Mouse (Mus musculus): ENCODE results near the gene Irf3. TPM values are rescaled to one million over a fixed set of nuclear protein-coding genes. Genes with fewer than 3 reads are reported as not detected.

Gene Irf3
- polyA plus RNA-seq, 1 experiment from 2014 or later, result 73.6 TPM

- ATAC-seq (replicated peaks; ENCODE audit: low FRiP score, low read depth) (peak; percentile 11; the same call in 1 of the 2 replicates), DNase-seq (ENCODE audit: low spot score) (no peak)
- Histone ChIP-seq H3K27me3 (ENCODE audit: insufficient read depth, low read length) (no peaks in the 10 kb centered on the region), H3K4me1 (replicated peaks; ENCODE audit: insufficient read depth, low read length) (peaks cover 19% of the 10 kb centered on the region; the same call in 1 of the 2 replicates), H3K4me3 (replicated peaks; ENCODE audit: low read depth, low read length) (peak overlapping the region; percentile 67), H3K27ac (peak overlapping the region; percentile 95), H3K4me2 (ENCODE audit: low read length) (peak overlapping the region; percentile 75), H3K9ac (ENCODE audit: low read depth, low read length) (peak overlapping the region; percentile 69), H3K36me3 (ENCODE audit: insufficient read depth, low read length) (peaks cover 10% of the 10 kb centered on the region; the same call in 1 of the 2 replicates), H3K9me3 (replicated peaks; ENCODE audit: low read length) (no peaks in the 10 kb centered on the region)
- TF ChIP-seq CTCF (IDR thresholded peaks at IDR 0.05; ENCODE audit: low read depth), result no peak
- under 1% methylated on average over 29 of the region's 29 CpGs for WGBS
Observed at GRCm38 (mm10) chr7:44986879-44987718, 10.3 kb upstream of the Irf3 start.

GRCm38 (mm10) chr7:44996672-44997071, 776 bp upstream of the Irf3 start:
- H3K4me3 ChIP-seq (replicated peaks; ENCODE audit: low read depth, low read length), result peak overlapping the region; percentile 68
- H3K36me3 ChIP-seq (ENCODE audit: insufficient read depth, low read length), result peaks cover 29% of the 10 kb centered on the region
- TF ChIP-seq CTCF (IDR thresholded peaks at IDR 0.05; ENCODE audit: low read depth), result no peak
- no peaks in the 10 kb centered on the region for H3K9me3 ChIP-seq (replicated peaks; ENCODE audit: low read length)
- H3K4me2 ChIP-seq (ENCODE audit: low read length), result peak overlapping the region; percentile 80
- H3K27me3 ChIP-seq (ENCODE audit: insufficient read depth, low read length), result no peaks in the 10 kb centered on the region
- H3K4me1 ChIP-seq (replicated peaks; ENCODE audit: insufficient read depth, low read length), result peaks cover 15% of the 10 kb centered on the region
- peak overlapping the region; percentile 77 for H3K9ac ChIP-seq (ENCODE audit: low read depth, low read length)
- 7% methylated on average over 10 of the region's 10 CpGs for WGBS
- no peak for ATAC-seq (replicated peaks; ENCODE audit: low FRiP score, low read depth)
- DNase-seq (ENCODE audit: low spot score), result no peak
- 0 out of 2 replicates have a peak overlapping the region, but pooled peaks have one; percentile 37 for H3K27ac ChIP-seq

GRCm38 (mm10) chr7:44997940-44998428, 536 bp downstream of the Irf3 start:
- Histone ChIP-seq H3K9me3 (replicated peaks; ENCODE audit: low read length) (no peaks in the 10 kb centered on the region), H3K27ac (peak overlapping the region; percentile 90), H3K4me2 (ENCODE audit: low read length) (peak overlapping the region; percentile 87), H3K9ac (ENCODE audit: low read depth, low read length) (peak overlapping the region; percentile 77), H3K4me1 (replicated peaks; ENCODE audit: insufficient read depth, low read length) (peaks cover 15% of the 10 kb centered on the region), H3K4me3 (replicated peaks; ENCODE audit: low read depth, low read length) (peak overlapping the region; percentile 68), H3K27me3 (ENCODE audit: insufficient read depth, low read length) (no peaks in the 10 kb centered on the region), H3K36me3 (ENCODE audit: insufficient read depth, low read length) (peaks cover 32% of the 10 kb centered on the region)
- DNase-seq (ENCODE audit: low spot score) (no peak), ATAC-seq (replicated peaks; ENCODE audit: low FRiP score, low read depth) (no peak; the same call in 1 of the 2 replicates)
- TF ChIP-seq CTCF (IDR thresholded peaks at IDR 0.05; ENCODE audit: low read depth), result no peak
- 2% methylated on average over 15 of the region's 15 CpGs for WGBS

- H3K9ac ChIP-seq (ENCODE audit: low read depth, low read length), result peak within 1 kb of the TSS; percentile 77
- WGBS, result under 1% methylated on average over 18 of the region's 18 CpGs
- peak within 1 kb of the TSS; percentile 87 for H3K4me2 ChIP-seq (ENCODE audit: low read length)
- no peaks in the 10 kb centered on the region for H3K9me3 ChIP-seq (replicated peaks; ENCODE audit: low read length)
- peaks cover 15% of the 10 kb centered on the region for H3K4me1 ChIP-seq (replicated peaks; ENCODE audit: insufficient read depth, low read length)
- DNase-seq (ENCODE audit: low spot score) (peak; percentile 53), ATAC-seq (replicated peaks; ENCODE audit: low FRiP score, low read depth) (0 out of 2 replicates have a peak, but pooled peaks have one; percentile 15)
- no peaks in the 10 kb centered on the region for H3K27me3 ChIP-seq (ENCODE audit: insufficient read depth, low read length)
- peak within 1 kb of the TSS; percentile 68 for H3K4me3 ChIP-seq (replicated peaks; ENCODE audit: low read depth, low read length)
- no peak for TF ChIP-seq CTCF (IDR thresholded peaks at IDR 0.05; ENCODE audit: low read depth)
- peaks cover 37% of the 10 kb centered on the region for H3K36me3 ChIP-seq (ENCODE audit: insufficient read depth, low read length)
- peak within 1 kb of the TSS; percentile 90 for H3K27ac ChIP-seq
Observed at GRCm38 (mm10) chr7:44998501-44998955, 1.1 kb downstream of the Irf3 start, which contains the start of gene Bcl2l12. Bcl2l12 (minus strand) TSS chr7:44998712.

- H3K9ac ChIP-seq (ENCODE audit: low read depth, low read length), result peak overlapping the region; percentile 46; the same call in 1 of the 2 replicates
- H3K4me3 ChIP-seq (replicated peaks; ENCODE audit: low read depth, low read length), result no peak overlapping the region
- peak overlapping the region; percentile 11 for H3K27ac ChIP-seq
- DNase-seq (ENCODE audit: low spot score) (peak; percentile 39), ATAC-seq (replicated peaks; ENCODE audit: low FRiP score, low read depth) (no peak)
- no peaks in the 10 kb centered on the region for H3K9me3 ChIP-seq (replicated peaks; ENCODE audit: low read length)
- H3K4me1 ChIP-seq (replicated peaks; ENCODE audit: insufficient read depth, low read length), result peaks cover 18% of the 10 kb centered on the region
- no peak for TF ChIP-seq CTCF (IDR thresholded peaks at IDR 0.05; ENCODE audit: low read depth)
- no peaks in the 10 kb centered on the region for H3K27me3 ChIP-seq (ENCODE audit: insufficient read depth, low read length)
- H3K4me2 ChIP-seq (ENCODE audit: low read length), result peak overlapping the region; percentile 87; the same call in 1 of the 2 replicates
- H3K36me3 ChIP-seq (ENCODE audit: insufficient read depth, low read length), result peaks cover 48% of the 10 kb centered on the region
- WGBS, result 37% methylated on average over 11 of the region's 11 CpGs
Observed at GRCm38 (mm10) chr7:44999753-45000152, 2.3 kb downstream of the Irf3 start.

- Histone ChIP-seq H3K4me3 (replicated peaks; ENCODE audit: low read depth, low read length) (no peak overlapping the region), H3K4me2 (ENCODE audit: low read length) (0 out of 2 replicates have a peak overlapping the region, but pooled peaks have one; percentile 1), H3K36me3 (ENCODE audit: insufficient read depth, low read length) (peaks cover 50% of the 10 kb centered on the region), H3K27ac (0 out of 2 replicates have a peak overlapping the region, but pooled peaks have one; percentile 25), H3K4me1 (replicated peaks; ENCODE audit: insufficient read depth, low read length) (peaks cover 18% of the 10 kb centered on the region), H3K9ac (ENCODE audit: low read depth, low read length) (no peak overlapping the region), H3K27me3 (ENCODE audit: insufficient read depth, low read length) (no peaks in the 10 kb centered on the region), H3K9me3 (replicated peaks; ENCODE audit: low read length) (no peaks in the 10 kb centered on the region)
- ATAC-seq (replicated peaks; ENCODE audit: low FRiP score, low read depth), result no peak
- WGBS, result 69% methylated on average over 21 of the region's 21 CpGs
- DNase-seq (ENCODE audit: low spot score), result no peak
- TF ChIP-seq CTCF (IDR thresholded peaks at IDR 0.05; ENCODE audit: low read depth), result no peak
Observed at GRCm38 (mm10) chr7:45000539-45001114, 3.2 kb downstream of the Irf3 start.

All from kidney, postnatal 0 days (tissue).